Mouse (Mus musculus) embryo, embryonic 11 days (tissue): ENCODE results near the gene Dbh.

Source experiments
- DNase-seq: peaks from one replicate; pipeline ENCODE4 v3.0.0-alpha.2; 2015

Dbh gene

DNA sequence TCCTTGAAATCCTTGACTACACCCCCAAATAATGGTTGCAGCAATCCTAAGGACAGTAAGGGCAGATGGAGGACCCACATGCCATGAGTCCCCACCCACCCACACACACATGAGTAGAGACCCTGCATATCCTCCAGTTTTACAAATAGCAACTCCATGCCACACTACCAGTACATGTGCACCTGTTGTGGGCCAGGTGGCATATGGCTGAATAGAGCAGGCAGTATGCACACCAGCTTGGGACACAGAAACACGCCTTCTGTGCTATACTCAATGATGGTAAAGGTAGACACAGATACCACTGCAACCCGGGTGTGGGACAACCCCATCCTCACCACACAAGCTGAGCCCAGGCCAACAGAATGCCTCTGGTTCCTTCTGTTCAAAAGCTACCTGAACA is 1.0 kb downstream of the Dbh start:
- no peak for DNase-seq

DNA sequence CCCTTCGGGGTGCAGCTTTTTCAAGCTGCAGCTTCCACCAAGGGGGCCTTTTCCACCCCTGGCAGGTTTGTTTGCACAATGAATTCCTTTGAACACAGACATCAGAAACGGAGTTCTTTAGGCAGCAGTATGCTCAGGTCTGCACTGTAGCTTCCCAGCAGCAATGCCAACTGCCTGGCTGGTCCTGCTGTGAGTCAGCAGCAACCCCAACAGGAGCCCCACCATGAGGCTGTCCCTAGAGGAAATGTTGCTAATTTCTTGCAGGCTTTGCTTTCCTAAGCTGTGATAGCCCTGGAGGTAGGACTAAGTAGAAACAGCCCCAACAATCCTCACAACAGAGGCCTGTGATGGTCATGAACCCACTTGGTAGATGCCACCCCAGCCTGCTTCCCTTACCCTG is 2.0 kb downstream of the Dbh start:
- DNase-seq: no peak

DNA sequence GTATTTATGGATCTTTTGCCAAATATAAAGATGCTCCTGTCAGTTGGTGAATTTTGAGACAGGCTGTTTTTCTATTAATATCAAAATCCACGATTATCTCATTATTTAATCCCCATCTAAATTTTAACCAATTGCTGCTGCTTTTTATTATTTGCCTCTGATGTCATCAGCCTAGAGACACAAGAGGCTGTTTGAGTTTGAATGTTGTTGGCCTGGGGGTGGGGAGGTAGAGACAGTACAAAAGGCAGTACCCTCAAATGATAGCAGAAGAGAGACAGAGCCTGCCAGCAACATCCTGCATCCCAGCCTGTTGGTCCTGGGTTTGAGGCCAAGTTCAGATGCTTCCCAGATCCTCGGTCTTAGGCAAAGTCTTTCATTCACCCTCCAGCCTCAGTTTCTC is 9.2 kb downstream of the Dbh start:
- DNase-seq: no peak

DNA sequence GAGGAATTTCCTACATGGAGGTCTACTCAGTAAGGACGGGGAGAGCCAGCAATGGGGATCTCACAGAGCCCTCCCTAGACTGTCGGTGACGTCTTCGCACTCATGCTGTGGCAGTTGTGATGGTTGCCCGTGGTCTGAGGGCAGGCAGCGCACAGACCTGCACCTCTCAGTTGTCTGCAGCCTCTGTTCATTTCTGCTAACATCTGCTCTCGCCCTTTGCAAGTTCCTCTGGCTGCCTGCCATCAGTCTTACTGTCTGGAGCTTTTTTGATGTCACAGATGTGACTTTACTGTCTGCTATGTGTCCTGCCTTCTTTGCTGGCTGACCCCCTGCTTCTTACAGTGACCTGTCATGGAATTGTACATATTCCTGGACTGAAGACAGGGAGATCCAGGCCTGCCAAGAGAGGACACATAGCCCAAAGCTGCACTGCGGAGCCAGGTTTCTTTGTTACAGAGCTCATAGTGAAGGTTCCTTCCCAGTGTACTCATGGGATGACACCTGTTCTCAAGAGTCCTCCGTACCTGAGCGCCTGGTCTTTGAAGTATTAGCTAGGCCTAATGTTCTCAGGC is 10.7 kb downstream of the Dbh start:
- DNase-seq: no peak

DNA sequence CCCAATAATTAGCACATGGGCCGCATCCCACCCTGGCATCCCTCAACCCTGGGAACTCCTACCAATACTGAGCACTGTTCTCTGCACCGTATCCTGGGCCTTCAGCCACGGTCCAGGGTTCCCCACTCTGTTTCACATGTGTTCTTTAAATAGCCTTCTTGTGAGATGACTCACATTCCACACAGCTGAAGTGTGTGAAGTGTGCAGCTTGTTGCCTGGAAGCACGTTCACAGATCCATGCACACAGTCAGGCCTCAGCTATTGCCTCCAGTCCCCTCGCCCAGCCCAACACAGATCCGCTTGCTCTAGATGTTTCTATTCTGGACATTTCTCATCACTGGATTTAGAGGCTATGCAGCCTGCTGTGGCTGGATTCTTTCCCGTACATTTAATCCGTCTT is 14.1 kb downstream of the Dbh start:
- DNase-seq: no peak

DNA sequence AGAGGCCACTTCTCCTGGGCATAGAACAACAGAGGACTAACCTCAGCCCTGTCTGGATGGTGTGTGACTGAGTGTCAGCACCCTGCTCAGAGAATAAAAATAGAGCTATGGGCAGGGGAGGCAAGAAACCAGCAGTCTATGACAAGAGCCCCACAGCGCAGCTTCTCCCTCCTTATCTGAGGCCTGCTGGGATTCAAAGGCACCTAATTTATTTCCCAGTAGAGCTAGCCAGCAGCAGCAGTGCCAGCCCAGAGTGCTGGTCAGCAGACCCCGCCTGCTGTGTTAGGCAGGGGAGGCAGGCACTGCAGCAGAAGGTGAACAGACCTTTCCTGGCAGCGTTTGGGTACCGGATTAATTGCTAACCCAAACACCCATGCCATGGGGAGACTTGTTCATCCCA is 16.9 kb downstream of the Dbh start:
- no peak for DNase-seq

DNA sequence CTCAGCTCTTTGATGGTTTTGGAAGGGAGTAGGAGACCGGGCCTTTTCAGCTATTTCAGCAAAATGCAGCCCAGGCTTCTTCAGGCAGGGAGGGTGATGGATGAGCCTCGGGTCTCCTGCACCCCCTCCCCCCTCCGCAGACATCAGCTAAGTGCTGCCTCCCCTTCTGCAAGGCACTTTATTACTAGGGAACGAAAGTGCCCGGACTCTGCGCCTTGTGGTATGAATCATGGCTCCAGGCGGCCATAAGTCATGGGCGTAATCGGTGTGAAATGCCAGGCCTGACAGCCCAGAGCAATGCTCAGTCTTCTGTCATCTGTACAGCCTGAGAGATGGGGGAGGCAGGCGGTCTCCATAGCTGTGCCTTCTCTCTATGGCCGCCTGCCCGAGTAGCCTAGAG is 18.7 kb downstream of the Dbh start:
- peak; percentile 68 for DNase-seq

DNA sequence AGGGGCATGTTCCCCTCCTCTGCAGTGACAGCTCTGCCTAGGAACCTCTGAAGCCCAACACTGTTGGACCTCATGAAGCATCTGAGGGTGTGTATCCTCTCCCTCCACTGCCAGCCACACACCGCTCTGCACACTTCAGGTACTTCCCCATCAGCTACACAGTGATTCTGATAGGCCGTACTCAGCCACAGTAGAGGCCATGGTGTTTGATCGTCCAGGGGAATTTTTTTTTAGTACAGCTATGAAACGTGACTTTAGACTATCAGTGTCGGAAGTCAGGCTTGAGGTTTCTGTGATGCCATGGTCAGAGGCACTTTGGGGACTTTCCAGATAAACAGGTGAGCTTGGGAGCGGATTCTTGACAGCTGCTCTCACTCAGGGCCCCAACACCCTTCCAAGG is 22.5 kb downstream of the Dbh start:
- DNase-seq: no peak

DNA sequence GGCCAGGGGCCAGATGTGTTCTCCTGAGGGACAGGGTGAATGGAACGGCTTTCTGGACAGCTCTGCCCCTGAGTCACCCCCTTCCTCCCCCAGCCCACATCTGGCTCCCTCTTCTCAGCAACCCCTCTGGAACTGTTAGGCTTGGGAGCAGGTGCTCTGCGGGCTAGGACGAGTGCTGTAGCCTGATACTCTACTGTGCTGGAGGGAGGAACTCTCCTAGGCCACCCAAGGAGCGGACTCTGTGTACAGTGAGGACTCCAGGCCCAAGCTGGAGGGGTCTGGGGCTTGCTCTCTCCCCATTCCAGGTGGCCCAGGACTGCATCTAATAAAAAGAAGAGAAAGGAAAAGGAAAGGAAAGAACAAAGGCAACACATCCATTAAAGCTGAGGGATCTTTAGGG is 25.0 kb downstream of the Dbh start:
- DNase-seq: peak; percentile 25

DNA sequence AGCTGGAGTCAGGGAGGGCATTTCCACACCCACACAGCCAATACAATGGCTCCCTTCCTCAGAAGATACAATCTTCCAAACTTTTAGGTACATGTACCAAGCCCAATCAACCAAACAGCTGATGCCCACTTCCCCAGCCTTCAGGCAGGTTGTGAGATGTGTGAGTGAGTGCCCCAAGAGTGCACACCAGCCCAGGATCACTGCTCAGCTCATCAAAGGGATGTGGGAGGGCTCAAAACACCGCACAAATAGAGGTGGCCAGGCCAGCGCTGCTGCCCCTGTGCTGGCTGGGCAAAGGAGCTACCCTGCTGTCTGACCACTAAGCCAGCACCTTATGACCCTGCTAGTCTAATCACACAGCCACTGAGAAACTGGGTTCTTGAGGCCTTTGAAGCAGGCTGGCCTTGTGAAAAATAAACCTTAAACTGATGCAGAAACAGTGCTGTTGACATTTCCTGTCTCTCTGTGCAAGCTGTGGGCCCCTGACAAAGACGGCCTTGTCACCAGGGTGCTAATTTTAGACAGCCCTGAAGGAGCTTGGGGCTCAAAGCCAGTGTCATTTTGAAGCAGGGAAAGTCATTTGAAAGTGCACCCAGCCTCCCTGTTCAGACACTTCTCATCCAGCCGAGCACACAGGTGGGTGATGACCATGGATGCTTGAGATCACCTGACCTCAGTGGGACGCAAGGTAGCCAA is 33.7 kb downstream of the Dbh start:
- no peak for DNase-seq

DNA sequence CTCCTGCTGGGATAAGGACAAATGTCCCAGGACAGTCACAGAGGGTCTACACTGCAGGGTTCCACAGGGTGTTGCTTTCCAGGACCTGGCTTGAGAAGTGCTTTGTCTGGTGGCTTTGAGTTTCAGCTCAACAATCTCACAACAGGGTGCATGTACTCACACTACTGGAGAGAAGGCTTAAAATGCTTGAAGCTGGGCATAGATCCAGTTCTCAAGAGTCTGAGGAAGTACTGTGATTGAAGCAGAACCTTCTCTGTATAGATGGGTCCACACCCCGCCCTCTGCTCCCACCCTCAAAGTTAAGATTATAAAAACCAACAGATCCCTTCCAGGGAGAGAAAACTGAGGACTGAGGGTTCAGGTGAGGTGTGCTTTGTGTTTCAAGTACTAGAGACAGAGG is 35.6 kb downstream of the Dbh start:
- no peak for DNase-seq

DNA sequence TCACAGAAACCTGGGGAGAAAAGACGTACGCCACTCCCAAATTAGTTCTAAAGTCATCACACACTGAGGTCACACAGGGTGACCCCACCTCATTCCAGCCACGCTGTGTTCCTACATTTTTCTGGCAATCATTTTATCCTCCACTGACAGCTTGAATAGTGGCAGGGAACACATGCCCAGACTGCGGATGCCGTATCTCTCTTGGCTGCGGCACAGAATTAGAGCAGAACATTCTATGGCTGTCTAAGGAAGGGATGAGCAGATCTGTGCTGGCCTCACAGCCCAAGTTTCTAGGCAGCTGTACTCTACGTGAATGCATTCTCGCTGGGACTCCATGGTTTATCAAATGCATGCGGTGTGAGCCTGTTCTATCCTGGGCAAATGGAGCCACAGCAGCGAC is 40.6 kb downstream of the Dbh start:
- DNase-seq: no peak

DNA sequence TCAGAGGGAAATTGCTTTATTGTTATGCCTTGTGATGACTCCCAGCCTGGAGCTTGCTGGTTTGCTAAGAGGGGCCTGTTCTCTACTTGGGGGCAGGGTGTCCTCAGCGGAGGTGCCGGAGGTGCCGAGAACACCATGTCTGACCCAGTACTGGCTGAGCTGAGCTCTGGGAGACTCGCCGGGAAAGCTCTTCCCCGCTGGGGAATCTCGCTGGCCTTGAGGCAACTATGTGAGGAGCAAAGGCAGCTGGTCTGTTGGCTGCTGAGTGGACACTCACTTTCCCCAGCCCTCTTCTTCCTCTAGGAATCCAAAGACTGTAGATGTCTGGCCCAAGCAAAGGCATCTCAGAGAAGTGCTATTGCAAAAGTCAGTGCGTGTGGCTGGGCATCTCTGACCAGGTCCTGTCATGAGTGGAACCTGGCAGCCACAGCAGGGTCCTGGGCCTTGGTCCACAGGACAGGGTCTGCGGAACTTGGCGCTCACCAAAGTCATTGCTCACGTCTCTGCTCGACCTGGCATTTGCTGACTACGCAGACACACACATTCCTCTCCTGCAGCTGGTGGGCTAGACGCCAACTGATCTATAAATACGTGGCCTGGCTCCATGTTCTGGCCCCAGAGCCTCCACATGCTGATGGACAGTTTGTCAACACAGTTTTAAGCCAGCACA is 41.2 kb downstream of the Dbh start:
- DNase-seq: no peak

DNA sequence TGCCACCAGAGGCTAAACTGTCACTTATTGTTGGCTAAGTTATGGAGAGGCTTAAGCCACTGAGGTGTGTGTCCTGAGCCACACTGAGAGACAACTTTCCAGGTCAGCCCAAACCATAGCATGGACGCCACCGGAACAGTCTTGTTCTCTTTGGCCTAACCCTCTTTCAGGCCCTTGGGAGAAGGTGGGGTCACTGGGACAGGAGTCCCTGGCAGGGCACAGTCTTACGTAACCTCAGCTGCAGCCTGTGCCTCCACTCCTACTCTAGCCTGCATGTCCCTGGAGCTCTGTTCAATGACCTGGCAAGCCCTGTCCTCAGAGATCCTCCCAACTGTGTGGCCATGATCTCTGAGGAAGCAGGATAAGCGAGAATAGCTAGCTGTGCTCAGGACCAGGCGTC is 42.1 kb downstream of the Dbh start:
- DNase-seq: no peak

DNA sequence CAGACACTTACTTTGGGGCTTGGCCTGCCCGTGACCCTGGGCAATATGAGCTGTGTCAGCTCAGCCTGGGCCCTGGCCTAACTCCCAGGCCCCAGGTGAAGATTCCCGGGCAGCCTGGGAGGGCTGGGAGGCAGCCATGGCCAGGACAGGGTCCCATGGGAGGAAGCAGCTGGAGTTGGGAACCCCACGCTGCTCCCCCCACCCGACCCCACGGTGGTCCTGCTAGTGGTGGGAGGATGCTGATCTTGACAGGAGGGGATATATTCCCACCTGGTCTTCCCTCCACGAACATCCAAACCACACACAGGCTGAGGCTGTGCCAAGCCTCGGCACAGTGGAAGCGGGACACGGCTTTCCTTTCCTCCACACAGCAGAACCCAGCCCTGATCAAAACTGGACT is 44.3 kb downstream of the Dbh start:
- DNase-seq: no peak

DNA sequence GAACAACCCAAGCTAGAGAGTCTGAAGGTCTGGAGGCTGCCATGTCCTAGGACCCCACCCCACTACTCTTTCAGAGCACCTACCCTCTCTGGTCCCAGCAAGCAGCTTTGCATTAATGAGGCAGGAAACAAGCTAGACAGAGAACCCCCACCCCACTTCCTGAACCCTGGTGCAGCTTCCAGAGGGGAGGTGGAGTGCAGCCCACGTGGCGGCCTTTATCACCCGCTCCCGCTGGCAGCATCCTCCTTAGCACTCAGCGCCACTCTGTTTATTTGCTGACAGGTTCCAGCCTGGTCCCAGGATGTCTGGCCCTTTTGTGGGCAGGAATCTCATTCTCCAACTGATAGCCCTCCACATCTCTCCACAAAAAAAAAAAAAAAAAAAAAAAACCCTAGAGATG is 44.8 kb downstream of the Dbh start:
- peak; percentile 56 for DNase-seq

DNA sequence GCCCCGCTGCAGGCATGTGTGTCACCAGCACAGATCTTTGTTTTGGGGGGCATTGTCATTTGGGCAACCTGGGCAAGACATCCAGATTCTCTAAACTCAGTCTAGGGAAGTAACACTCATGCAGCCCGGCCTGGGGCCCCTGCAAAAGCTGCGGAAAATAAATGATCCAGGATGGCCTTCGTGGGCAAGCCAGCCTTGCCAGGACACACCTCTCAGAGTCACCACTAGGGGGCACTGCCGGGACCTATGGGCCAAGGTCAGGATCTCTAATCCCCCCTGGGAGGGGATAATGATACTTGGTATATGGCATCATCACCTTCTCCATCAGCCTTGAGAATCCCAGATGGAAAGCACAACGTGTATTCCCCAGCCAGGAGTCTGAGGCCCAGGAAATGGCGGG is 45.2 kb downstream of the Dbh start:
- DNase-seq: peak; percentile 71

DNA sequence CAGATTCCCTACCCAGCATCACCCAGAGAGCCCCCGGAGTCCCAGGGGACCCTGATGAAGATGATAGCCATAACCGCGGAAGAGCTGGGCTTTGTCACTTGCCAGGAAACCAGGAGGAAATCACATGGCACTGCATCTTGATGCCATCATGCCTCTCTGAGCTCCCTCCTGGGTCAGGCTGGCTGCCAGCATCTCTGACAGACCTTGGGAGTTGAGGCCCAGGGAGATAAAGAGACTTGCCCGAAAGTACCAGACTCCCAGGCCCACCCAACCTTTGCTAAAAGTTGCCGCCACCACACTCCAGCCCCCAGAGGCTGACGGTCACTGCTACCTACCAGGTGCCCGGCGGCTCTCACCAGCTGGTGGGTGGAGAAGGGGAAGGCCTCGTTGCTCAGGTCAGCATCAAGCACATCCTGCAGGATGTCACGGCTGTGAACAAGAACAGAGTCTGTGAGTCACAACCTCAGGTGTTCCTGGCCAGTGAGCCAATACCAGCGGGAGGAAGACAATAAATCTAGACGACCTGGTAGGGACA is 45.7 kb downstream of the Dbh start:
- DNase-seq: no peak

DNA sequence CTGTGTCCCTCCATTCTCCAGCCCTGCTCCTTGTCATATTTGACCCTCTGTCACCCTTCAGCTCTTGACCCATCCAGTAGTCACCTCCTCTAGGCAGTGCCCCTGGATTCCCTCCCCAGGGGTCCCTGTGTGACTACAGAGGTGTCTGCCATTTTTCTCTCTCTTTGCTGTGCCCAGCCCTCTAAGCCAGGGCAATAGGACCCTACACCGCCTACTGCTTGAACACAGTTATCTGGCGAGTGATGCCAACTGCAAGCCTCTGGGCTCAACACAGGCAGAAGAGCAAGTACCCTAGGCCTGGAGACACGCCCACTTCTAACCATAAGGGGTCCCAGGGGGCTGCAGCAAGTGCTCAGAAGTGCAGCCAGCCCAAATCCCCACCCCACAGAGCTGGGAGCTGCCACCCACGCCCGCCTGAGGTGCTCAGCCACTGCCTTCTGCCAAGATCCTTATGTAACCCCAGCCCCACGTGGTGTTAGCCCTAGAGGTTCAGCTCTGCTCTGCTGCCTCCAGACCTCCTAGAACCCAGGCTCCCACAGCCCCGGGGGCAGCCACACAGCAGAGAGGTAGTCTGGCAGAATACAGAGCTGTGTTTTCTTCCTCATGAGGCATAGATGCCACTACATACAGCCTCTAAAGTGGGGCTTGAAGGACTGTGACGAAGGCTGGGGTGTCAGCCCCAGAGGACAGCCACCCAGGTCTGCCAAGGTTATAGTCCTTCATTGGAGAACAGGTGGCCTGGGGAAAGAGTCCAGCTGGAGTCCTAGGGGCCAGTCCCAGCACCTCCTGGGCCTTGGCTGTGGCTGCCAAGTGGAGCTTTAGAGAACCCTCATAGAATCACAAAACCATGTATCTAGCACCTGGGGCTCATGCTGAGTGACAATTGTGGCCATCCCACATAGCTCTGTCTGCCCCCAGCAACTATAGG is 47.2 kb downstream of the Dbh start:
- no peak for DNase-seq

DNA sequence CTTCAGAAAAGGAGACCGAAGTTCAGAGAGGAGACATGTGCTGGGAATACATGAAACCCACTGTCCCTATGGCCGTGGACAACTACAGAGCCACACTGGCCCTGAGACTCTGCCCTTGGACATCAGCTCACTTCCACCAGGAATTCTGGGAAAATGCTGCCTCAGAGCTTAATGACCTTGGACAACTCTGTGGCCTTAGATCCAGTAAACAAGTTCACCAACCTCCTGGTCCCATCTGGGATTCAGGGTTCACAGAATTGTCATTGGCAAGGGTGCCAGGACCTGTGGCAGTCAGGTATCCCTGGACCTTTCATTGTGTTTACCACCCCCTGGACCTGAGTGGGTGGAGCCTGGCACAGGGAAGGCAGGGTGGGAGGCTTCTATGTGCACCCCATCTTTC is 50.5 kb downstream of the Dbh start:
- DNase-seq: no peak

DNA sequence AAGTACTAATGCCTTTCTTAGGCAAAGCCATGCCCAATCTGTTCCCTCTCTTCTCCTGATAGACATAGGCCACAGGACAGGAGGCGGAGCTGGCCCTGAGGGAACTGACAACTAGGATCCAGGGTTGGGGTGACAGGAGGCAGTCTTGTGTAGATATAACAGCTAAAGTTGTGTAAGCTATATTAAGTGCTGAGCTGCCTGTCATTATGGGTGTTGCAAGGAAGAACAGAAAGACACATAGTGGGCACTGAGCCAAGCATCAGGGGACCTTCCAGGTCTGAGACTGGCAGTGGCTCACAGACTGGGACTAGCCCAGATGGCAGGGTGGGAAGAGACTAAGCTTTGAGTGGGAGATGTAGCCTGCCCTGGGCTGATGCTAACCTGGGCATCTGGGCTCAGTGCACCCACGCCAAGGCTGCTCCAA is 53.1 kb downstream of the Dbh start:
- no peak for DNase-seq

DNA sequence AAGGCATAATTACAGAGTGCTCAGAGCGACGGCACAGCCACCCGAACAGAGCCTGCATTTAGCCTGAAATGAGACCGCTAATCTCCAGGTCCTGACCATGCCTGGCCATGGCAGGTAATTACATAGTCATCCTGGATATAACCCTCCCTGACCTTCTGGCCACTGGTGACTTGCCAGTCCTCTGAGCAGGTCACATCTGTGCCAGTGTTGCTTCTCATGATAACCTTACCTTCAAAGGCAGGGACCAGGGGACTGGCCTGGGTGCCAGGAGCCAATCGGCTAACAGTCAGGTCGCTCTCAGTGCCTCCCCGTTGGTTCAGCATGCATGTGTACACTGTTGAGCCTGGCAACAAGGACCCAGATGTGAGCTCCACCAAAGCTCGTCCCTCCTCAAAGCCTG is 53.5 kb downstream of the Dbh start:
- no peak for DNase-seq

DNA sequence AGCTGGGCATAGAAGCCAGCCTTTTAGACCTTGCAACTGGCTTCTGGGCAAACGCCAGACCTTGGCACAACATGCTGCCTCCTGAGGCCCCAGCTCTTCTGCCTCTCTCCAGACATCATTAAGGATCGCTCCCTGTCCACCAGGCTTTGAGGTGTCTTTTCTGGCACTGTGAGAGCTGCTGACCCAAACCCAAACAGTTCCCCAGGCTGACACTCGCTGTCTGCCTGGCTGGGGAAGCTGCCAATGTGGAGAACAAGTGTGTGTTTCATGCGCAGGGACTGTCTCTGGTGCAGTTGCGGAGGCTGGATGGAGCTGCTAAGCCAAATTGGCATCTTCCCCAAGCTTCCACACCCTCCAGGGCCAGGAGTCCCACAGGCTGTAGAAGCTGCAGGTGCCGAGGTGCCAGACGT is 58.0 kb downstream of the Dbh start:
- no peak for DNase-seq
